ENCODE assay signal across 13 mouse cellular contexts in genomic region chr12:21424683-21425082, GRCm38 (mm10). TPM values are rescaled to one million over a fixed set of nuclear protein-coding genes. Genes with fewer than 3 reads are reported as not detected.
A peak's percentile ranks its signal among the peaks of the same experiment; 100 is the strongest.
DNase-seq lines count a peak whose midpoint lies in the region; ATAC-seq lines count a peak whose summit lies in the region.
"Had no signal": no experiment of that assay in that cellular context is flagged by ENCODE, and none has a peak within 500 bp of the region (broad histone marks: within the 10 kb centered on the region; RNA-seq: fewer than 3 reads in every experiment).

No protein-coding gene starts in this region.

- WGBS in hindbrain, embryonic 10.5 days = 21% methylated on average over 7 of the region's 7 CpGs
- WGBS in hindbrain, embryonic 14.5 days = 7% methylated on average over 7 of the region's 7 CpGs

- DNase-seq in hindbrain, embryonic 10.5 days (ENCODE audit: low spot score) = peak; percentile 21
- DNase-seq in hindbrain, embryonic 14.5 days (ENCODE audit: low spot score) = no peak
- peak; percentile 80 for DNase-seq in layer of hippocampus, adult 9-11 months
- DNase-seq in layer of hippocampus, postnatal 25 days (ENCODE audit: extremely low spot score in 1 of 2, low spot score in 1 of 2) = no peak
- DNase-seq in MN1 (ENCODE audit: low spot score) (peak; percentile 65), liver (no peak)
- DNase-seq in embryo, embryonic 10 days (ENCODE audit: low spot score) = peak; percentile 28
- DNase-seq: lung, postnatal 14 days had no signal

- no peaks in the 10 kb centered on the region for H3K9me3 ChIP-seq in hindbrain, embryonic 10.5 days
- no peaks in the 10 kb centered on the region for H3K9me3 ChIP-seq in hindbrain, embryonic 14.5 days (ENCODE audit: control insufficient read depth, low read length)
- H3K9me3 ChIP-seq: liver, embryonic 12.5 days had no signal

- peak overlapping the region; percentile 46 for H3K27ac ChIP-seq in hindbrain, embryonic 10.5 days
- no peak overlapping the region for H3K27ac ChIP-seq in hindbrain, embryonic 14.5 days
- H3K27ac ChIP-seq: hindbrain, postnatal 0 days; liver, embryonic 12.5 days; stomach, postnatal 0 days had no signal

- H3K4me1 ChIP-seq in hindbrain, embryonic 10.5 days (replicated peaks) = peaks cover 30% of the 10 kb centered on the region
- peaks cover 9% of the 10 kb centered on the region for H3K4me1 ChIP-seq in hindbrain, embryonic 14.5 days (replicated peaks; ENCODE audit: control insufficient read depth, insufficient read depth, low read length)

- H3K36me3 ChIP-seq in hindbrain, embryonic 10.5 days = no peaks in the 10 kb centered on the region
- no peaks in the 10 kb centered on the region for H3K36me3 ChIP-seq in hindbrain, embryonic 14.5 days (replicated peaks; ENCODE audit: control insufficient read depth, insufficient read depth)
- H3K36me3 ChIP-seq: liver, embryonic 12.5 days had no signal

- ATAC-seq in hindbrain, embryonic 14.5 days (ENCODE audit: low FRiP score) = no peak
- no peak for ATAC-seq in CD4-positive, CD25-positive, alpha-beta regulatory T cell, adult 4 months
- ATAC-seq: hindbrain, postnatal 0 days; liver, embryonic 12.5 days had no signal

- no peaks in the 10 kb centered on the region for H3K27me3 ChIP-seq in hindbrain, embryonic 10.5 days (ENCODE audit: insufficient read depth, poor library complexity, severe bottlenecking)
- H3K27me3 ChIP-seq in hindbrain, embryonic 14.5 days (ENCODE audit: control insufficient read depth, insufficient read depth, low read length) = no peaks in the 10 kb centered on the region

- H3K9ac ChIP-seq in hindbrain, embryonic 14.5 days = no peak overlapping the region
- H3K9ac ChIP-seq: liver, embryonic 12.5 days had no signal

- no peak overlapping the region for H3K4me3 ChIP-seq in hindbrain, embryonic 10.5 days
- H3K4me3 ChIP-seq in hindbrain, embryonic 14.5 days (replicated peaks; ENCODE audit: low read length) = no peak overlapping the region
- H3K4me3 ChIP-seq: liver, embryonic 12.5 days had no signal

- H3K4me2 ChIP-seq in hindbrain, embryonic 14.5 days (replicated peaks) = no peak overlapping the region
- H3K4me2 ChIP-seq: heart, embryonic 11.5 days; liver, embryonic 12.5 days had no signal

RNA-seq across cellular contexts. Expression of gene Ywhaq, which starts 7.2 kb away (rescaled TPM):
- 1,017 and 1,052 TPM in 2 replicates for polyA plus RNA-seq in hindbrain, embryonic 10.5 days (2016; fragmentation: Nextera tagmentation; extraction: Ambion mirVana)
- polyA plus RNA-seq in hindbrain, embryonic 14.5 days (2014; fragmentation: Nextera tagmentation; extraction: Ambion mirVana) = 1,230 and 1,233 TPM in 2 replicates
- total RNA-seq in layer of hippocampus, postnatal 25 days (2021) = 100 to 1,000 TPM; 454 to 540 TPM
- polyA plus RNA-seq in CD4-positive, CD25-positive, alpha-beta regulatory T cell, adult 4 months (2017; shearing (Covaris generic)) = 100 to 1,000 TPM; 210 to 222 TPM

RNA-seq across cellular contexts. Expression of gene Adam17, which starts 51.3 kb away (rescaled TPM):
- polyA plus RNA-seq in hindbrain, embryonic 10.5 days (2016; fragmentation: Nextera tagmentation; extraction: Ambion mirVana) = 31.8 and 40.7 TPM in 2 replicates
- 19.2 and 22.0 TPM in 2 replicates for polyA plus RNA-seq in hindbrain, embryonic 14.5 days (2014; fragmentation: Nextera tagmentation; extraction: Ambion mirVana)
- 10 to 100 TPM; 17.6 to 22.0 TPM for total RNA-seq in layer of hippocampus, postnatal 25 days (2021)
- 10 to 100 TPM; 49.8 to 50.7 TPM for polyA plus RNA-seq in CD4-positive, CD25-positive, alpha-beta regulatory T cell, adult 4 months (2017; shearing (Covaris generic))

Comparison
In these comparisons a context has a peak if more than half of its experiments do, and no peak if none do; other contexts are left out.
1. DNase-seq: peak in hindbrain, embryonic 10.5 days (single experiment), layer of hippocampus, adult 9-11 months (single experiment), MN1 (single experiment) and embryo, embryonic 10 days (single experiment); none in hindbrain, embryonic 14.5 days (single experiment), layer of hippocampus, postnatal 25 days (0 of 2) and liver (single experiment).